Mouse (Mus musculus) erythroid progenitor cell, adult 5-6 weeks (primary cell): ENCODE results near the gene Itpkb. TPM values are rescaled to one million over a fixed set of nuclear protein-coding genes. Genes with fewer than 3 reads are reported as not detected.

Experiments
- ATAC-seq: replicated peaks from 2 replicates; pipeline ENCODE4 v1.8.0; 2016; ENCODE audit warnings: moderate number of reproducible peaks, mild to moderate bottlenecking, moderate TSS enrichment, inconsistent platforms; ENCODE audit not compliant: poor library complexity, low FRiP score, severe bottlenecking
- total RNA-seq, 2 experiments: library from RNA; stranded (forward) in 1 of 2; stranded (reverse) in 1 of 2; fragments of 150-400 nt in 1 of 2; fragments of 186-747, 209-891 nt in 1 of 2; gene quantifications; 2 replicates each; pipeline versions ENCODE4 v1.2.3 to v1.2.4; 2015 to 2017; ENCODE audit warnings: low replicate concordance in 2 of 2

Gene Itpkb
- total RNA-seq, 2 experiments from 2014 or later, result 2.5 to 2.6 TPM

DNA sequence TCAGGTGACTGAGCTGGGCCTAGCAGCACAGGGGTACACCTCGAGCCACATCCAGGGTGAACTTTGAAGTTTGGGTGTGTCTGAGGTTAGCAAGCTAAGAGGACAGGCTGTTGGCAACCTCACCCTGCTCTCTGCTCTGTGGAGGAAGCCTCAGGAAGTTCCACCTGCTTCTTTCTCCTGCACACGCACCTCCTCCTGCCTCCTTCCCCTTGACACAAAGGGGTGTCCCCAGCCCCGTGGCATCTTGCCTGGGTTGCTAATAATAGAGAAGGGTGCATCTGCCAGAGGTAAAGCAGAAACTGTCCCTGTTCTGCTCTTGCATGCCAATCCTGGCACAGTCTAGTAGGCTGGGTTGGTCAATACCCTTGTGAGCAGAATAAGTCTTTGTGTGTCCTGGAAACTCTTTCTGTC, 60.0 kb downstream of the Itpkb start:
- no peak for ATAC-seq

DNA sequence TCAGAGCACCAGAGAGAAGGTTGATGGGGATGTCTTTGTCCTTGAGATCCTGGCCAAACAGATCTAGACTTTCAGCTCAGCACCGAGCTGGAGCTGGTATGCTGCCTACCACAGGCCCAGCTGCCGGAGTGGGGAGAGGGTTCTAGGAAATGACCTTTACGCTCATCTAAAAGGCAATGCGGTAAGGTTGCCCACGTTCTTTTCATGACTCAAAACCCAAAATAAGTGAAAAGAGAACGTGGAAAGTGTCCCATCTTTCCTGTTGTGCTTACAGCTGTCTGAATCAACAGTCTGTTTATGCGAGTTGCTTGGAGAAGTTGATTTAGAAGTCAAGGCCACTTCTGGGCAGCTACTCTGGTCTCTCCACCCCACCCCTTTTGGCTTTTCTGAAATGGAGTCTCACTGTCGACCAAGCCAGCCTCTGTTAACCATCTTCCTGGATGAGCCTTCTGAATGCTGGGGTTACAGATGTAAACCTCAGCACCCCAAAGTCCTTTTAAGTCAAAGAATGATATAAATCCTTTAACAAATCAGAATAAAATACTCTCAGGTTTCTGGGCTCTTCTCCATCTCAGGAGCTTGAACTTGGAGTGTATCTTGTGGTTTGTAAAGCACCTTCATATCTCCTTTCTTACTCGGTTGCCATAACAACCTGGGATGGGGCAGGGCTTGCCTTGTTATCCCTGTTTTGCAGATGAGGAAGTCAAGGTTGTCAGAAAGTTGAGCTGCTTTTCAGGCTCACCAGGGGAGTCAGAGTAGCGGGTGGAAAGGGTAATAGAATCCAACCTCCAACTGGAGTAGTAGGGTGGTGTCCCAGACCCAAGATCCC, 60.7 kb downstream of the Itpkb start:
- no peak for ATAC-seq

DNA sequence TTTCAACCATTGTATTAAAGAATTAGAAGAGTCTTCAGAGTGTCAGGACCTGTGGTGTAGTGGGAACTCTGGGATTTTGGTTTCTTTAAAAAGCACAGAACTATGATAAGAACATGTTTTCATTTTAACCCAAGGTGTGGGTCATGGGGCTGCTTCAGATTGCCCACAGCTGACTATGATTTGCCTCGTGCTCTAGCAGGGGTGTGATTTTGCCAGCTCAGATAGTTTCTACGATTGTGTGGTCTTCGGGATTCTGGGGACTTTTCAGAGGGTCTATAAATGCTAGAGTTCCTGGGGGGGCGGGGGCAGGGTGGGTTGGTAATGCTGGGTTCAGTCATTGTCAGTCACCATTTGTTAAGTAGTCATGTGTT, 61.3 kb downstream of the Itpkb start:
- no peak for ATAC-seq

GRCm38 (mm10) chr1:180392137-180392798, 62.0 kb downstream of the Itpkb start:
- no peak for ATAC-seq

DNA sequence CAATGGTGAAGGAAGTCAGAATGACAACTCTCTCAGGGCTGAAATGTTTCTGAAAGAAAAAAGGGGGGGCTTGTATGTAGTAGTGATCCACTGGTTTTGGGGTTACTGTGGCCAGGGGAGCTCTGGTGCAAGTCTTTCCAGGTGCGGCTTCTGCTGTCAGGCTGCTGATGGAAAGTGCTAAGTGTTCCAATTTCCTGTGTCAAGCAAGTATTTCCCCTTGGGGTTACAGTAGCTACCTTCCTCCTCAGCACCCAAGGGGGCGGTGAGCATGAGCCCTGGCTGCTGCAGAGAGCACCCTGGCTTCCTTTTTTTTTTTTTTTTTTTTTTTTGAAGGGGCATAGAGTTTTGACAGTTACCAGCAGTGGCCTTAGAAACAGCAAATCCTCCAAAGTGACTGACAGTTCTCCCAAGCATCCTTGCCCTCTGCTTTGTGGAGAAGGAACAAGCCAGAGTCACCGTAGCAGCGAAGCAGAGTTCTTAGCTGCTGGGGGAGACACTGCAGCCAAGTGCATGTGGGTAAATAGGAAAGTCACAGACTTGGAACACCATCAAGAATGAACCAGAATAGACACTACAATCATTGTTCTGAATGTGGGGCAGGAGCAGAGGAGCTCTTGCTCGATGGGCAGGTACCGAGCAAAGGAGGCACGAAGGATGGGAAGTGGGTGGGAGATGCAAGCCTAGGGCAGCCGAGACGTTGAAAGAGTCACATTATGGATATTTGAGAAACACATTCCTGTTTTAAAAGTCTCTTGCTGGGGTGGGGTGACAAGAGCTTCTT, 62.9 kb downstream of the Itpkb start:
- no peak for ATAC-seq

GRCm38 (mm10) chr1:180393873-180394272, 63.6 kb downstream of the Itpkb start:
- no peak for ATAC-seq

DNA sequence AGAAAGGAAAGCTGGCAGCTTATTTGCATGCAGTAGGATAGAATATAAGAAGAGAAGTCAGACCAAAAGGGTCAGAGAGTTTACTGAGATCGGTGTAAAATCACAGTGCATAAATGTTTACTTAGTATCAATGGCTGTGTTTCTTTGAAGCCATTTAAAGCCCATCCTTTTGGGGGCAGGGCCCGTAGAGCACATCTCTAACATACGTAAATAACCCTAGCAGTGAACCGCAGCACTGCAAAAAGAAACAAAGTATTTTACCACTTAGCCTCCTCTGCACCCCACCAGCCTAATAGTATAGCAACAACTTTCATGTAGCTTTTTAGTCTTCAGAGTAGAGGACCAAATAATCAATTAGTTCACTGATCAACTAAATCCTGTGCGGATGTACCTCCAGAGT, 67.4 kb downstream of the Itpkb start:
- ATAC-seq, result no peak

DNA sequence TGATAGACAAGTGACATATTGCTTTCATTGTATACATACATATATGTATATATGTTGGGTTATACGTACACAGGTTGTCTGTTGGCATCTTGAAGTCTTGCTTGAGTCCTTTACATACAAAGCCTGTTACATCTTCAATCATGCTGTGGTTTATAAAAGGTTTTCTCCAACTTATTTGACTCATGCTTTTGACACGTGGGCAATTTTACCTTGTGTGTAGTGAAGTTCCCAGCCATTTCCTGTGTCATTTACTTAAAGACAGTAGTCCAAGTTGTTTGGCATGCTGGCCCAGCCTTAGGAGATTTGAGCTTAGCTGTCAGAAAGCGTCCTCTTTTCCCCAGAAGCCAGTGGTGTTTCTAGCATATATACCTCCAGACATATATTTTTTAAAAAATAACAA, 68.2 kb downstream of the Itpkb start:
- ATAC-seq, result no peak

GRCm38 (mm10) chr1:180400691-180401455, 70.6 kb downstream of the Itpkb start:
- no peak for ATAC-seq

DNA sequence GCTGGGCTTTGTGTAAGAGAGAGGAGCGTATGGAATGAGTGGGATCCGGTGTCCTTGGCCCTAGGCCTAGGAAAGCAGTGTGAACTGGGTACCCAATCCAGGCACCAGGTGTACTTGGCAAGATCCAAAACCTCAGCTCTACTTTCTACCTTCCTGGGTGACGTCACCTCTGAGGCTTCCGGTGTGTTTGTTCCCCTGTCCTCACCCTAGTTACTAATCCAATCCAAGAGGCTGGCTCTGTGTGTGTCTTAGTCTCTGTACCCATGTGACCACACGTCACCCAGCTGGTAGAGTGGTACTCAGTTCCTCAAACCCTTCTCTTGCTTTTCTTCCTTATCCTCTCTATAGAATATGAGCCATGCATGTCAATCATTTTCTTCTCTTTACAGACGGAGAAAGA, 71.4 kb downstream of the Itpkb start:
- ATAC-seq, result no peak

DNA sequence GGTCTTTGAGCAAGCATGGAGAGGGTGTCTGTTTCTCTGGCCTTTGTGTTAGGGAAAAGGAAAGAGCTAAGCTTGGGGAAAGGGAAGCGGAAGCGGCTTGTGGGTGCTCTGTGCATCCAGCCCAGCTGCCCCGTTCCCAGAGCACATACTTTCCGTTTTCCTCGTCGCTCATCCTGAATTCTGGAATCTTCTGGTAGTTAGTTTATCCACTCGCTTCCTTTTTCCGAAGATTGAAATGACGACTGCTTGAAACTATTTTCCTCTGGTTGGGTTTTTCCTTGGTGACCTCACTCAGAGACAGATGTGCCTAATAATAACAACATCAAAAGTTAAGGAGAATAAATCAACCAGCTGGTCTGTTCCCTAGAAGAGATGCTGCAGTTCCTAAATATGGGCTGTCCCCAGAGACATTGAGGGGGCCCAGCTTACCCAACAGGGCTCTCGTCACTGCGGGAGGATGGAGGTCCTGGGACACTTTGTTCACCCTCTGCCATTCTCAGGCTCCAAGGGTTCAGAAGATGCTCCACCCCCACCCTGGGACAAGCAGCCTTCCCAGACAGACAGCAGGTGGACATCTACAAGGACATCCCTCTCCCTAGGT, 72.3 kb downstream of the Itpkb start:
- ATAC-seq, result no peak

- ATAC-seq, result no peak
These were observed 73.0 kb downstream of the Itpkb start for GRCm38 (mm10) chr1:180403357-180403693.

- ATAC-seq, result no peak
These were observed 73.7 kb downstream of the Itpkb start for GRCm38 (mm10) chr1:180403694-180404606.

DNA sequence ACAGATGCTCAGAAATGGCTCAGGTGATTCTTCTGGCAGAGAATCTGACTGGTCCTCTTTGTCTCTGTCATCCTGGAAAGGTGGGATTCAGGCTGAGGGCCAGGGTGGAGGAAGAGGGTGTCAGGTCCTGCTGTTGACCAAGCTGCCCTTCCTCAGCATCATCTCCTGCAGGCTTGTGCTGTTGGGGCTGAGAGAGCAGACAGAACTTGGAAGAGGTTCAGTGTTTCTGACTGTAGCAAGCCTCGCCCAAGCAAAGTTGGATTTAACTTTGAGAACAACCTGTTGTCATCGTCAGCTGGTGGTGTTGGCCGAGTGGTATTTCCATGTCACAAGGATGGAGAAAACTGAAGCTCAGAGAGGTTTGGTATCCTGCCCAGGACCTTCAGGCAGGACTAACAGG, 74.4 kb downstream of the Itpkb start:
- ATAC-seq, result no peak

- no peak for ATAC-seq
These were observed 75.5 kb downstream of the Itpkb start for GRCm38 (mm10) chr1:180405576-180406335.

DNA sequence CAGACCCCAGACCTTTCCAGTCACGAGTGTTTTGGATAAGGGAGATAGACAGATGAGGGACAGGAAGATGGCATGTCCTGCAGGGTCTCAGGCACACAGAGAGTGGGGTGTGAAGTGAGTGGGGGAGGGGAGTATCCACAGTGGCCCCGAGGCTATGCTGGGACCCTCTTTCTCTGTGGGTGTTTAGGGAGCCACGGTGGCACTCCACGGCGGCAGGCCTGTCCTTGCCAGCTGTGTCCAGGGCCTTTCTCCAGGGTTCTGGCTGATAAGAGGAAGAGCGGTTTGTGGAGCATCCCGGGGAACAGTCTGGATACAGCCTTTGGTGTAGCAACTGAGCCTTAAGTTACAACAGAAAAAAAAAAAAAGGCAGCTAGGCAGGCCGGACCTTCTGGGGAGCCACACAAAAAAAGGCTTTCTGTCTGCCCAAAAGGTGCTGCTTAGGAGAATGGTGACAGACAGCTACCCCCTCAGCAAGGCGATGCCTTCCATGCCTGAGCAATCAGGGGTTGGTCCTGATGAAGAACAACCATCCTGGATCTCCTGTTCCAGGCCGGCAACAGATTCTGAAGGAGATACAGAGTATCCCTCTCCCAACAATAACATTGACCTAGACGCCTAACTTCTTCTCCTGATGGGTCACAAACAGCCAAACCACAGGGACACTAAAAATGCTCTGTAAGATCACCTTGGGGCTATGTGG, 76.2 kb downstream of the Itpkb start:
- no peak for ATAC-seq

- ATAC-seq, result no peak
These were observed 76.9 kb downstream of the Itpkb start for GRCm38 (mm10) chr1:180407171-180407671.
